Mouse (Mus musculus) myocyte (in vitro differentiated cells): ENCODE results near the gene Bckdhb.

Source experiments
- E2F4 ChIP-seq: IDR thresholded peaks from one replicate; pipeline ENCODE4 v1.6.1; 2011; ENCODE audit warnings: mild to moderate bottlenecking, control low read depth, moderate library complexity; ENCODE audit not compliant: insufficient read depth
- MAX ChIP-seq: IDR thresholded peaks from one replicate; pipeline ENCODE4 v1.6.1; 2011; ENCODE audit warnings: low read depth, mild to moderate bottlenecking, control low read depth
- MYOD1 ChIP-seq, 3 experiments: IDR thresholded peaks; one replicate each; pipeline ENCODE4 v1.6.1; 2011; ENCODE audit warnings: control low read depth in 2 of 3, low read depth in 2 of 3, mild to moderate bottlenecking in 2 of 3, moderate library complexity in 1 of 3; ENCODE audit not compliant: insufficient read length in 2 of 3, control insufficient read depth in 1 of 3
- MYOG ChIP-seq, 3 experiments: IDR thresholded peaks; one replicate each; pipeline ENCODE4 v1.6.1; 2011; ENCODE audit warnings: control low read depth in 2 of 3, low read depth in 2 of 3, mild to moderate bottlenecking in 2 of 3; ENCODE audit not compliant: insufficient read length in 2 of 3, control insufficient read depth in 1 of 3, insufficient read depth in 1 of 3
- POLR2A ChIP-seq: IDR thresholded peaks from one replicate; pipeline ENCODE4 v1.6.1; 2011; ENCODE audit warnings: low read depth, mild to moderate bottlenecking, control low read depth, moderate library complexity; ENCODE audit not compliant: insufficient read length
- REST ChIP-seq: IDR thresholded peaks from one replicate; pipeline ENCODE4 v1.6.1; 2011; ENCODE audit warnings: mild to moderate bottlenecking, control low read depth, moderate library complexity; ENCODE audit not compliant: insufficient read depth, insufficient read length
- SRF ChIP-seq: IDR thresholded peaks from one replicate; pipeline ENCODE4 v1.6.1; 2011; ENCODE audit warnings: low read depth; ENCODE audit not compliant: control insufficient read depth, insufficient read length
- TCF12 ChIP-seq: IDR thresholded peaks from one replicate; pipeline ENCODE4 v1.6.1; 2011; ENCODE audit warnings: mild to moderate bottlenecking, control low read depth; ENCODE audit not compliant: poor library complexity, insufficient read depth, severe bottlenecking
- USF1 ChIP-seq: IDR thresholded peaks from one replicate; pipeline ENCODE4 v1.6.1; 2011; ENCODE audit warnings: low read depth, mild to moderate bottlenecking, control low read depth, moderate library complexity

DNA sequence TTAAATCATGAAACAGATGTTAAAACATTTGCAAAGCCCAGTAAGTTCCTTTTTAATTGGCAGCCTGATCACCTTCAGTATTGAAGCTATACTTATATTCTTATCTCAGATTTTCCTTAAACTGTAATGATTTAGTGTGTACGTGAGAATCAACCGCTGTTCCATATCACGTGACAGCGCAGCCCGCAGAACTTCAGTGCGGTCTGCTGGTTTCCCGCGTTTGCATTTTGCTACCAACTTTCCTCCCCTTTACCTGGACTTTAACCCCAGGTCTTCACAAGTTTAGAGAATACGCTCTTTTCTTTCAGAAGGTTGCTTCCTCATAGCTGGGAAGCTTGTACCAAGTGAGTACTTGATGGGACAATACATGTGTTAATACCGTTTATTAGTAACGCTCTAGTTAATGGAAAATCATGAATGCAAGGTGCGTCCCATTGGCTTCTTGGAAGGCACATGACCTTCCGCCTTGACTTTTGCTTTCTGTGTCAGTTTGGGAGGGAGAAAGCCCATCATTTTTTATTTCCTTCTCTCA is 171.6 kb downstream of the Bckdhb start:
- TF ChIP-seq E2F4 (no peak), POLR2A (no peak), MAX (no peak), REST (no peak), USF1 (no peak), TCF12 (no peak), SRF (no peak), MYOG (IDR thresholded peaks at IDR 0.05; ENCODE audit: control insufficient read depth in 1 of 3, insufficient read depth in 1 of 3, insufficient read length in 2 of 3, low read depth in 2 of 3) (no peak), MYOD1 (IDR thresholded peaks at IDR 0.05; ENCODE audit: control insufficient read depth in 1 of 3, insufficient read length in 2 of 3, low read depth in 2 of 3) (no peak)
